Mouse (Mus musculus) right cerebral cortex, postnatal 25 days (tissue): Measurements from ENCODE around the gene Phf7.

Experiments
- DNase-seq: peaks from one replicate; pipeline ENCODE4 v3.0.0; 2022

Gene Phf7

DNA sequence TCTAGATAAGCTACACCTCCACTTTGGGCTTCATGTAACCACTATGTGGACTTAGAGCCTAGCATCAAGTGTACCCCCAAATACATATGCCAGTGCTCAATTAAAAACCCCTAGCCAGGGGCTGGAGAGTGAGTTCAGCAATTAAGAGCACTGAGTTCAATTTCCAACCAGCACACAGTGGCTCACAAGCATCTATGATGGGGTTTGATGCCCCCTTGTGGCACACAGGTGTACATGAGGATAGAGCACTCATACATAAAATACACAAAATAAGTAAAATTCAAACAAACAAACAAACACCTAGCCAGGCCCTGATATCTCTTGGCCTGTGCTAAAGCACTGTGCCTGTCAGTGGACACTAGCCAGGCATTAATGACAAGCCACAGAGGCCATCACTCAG, 55.1 kb downstream of the Phf7 start:
- DNase-seq: no peak

DNA sequence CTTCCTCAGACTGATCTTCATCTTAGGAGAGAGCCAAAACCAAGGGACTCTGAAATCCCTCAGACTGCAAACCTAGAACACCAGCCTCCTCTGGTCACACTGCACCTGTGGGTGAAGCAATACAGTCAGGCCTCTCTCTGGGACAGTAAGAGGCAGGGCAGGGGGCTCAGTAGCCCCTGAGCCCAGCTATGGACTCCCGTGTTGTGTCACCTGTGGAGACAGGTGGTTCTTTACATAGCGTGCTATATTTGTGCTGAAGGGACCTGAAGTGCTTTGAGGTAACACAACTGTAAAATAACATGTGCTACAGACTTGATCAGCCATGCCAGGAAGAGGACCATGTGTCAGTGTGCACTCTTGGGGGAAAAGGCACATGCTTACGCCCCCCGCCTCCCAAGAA, 55.6 kb downstream of the Phf7 start:
- no peak for DNase-seq

DNA sequence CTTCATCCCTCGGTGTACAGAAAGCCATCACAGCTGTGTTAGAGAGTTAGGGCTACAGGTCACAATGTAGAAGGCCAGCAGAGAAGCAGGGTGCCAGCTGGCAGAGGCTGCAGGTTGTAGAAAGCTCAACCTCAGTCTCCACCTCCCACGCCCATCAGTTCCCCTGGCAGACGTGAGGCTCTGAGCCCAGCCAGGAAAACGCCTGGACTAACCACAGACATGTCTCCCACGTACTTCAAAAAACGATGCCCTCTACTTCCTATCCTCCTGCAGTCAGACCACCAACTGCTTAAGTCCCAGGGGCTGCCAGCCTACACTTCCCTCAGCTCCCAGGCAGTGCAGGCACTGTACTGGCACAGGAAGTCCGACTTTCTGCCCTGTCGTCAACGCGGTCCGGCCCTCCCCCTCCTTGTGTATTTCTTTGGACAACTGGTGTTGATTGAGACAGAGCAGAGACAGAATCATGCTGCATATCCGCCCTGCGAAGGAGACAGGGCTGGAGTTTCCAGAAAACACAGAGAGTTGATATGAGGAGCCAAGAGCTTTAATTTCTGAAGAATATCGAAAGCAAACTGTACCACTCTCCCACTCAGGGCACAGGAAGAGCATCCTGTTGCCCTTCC, 56.1 kb downstream of the Phf7 start:
- no peak for DNase-seq

DNA sequence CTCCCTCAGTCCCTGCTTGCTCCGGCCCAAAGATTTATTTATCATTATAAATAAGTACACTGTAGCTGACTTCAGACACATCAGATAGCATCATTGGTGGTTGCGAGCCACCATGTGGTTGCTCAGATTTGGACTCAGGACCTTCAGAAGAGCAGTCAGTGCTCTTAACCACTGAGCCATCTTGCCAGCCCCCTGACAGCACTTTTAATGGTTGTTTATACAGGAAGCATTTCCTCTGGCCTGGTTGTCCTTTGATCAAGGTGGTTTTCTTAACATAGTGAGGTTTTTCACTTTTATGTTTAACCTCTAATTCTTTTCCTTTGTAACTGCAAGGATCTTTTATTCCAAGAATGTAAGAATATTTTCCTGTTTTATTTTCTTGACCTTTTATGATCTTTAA, 56.7 kb downstream of the Phf7 start:
- no peak for DNase-seq

DNA sequence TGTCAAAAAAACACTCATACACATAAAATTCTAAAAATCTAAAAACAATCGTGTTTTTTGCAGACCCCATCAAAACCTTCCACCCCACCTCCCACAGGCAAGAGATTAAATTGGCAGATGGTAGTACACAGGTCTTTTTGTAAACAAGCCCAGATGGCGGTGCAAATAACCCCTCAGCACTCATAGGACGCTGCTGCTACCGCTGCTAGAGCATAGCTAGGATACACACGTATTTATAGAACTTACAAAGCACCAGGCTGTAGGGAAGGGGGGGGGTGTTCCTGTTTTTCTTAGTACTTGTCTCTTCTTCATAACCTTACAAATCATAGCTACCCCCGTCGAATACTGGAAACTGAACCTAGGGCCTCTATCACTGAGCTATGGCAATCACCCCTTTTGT, 57.3 kb downstream of the Phf7 start:
- no peak for DNase-seq

DNA sequence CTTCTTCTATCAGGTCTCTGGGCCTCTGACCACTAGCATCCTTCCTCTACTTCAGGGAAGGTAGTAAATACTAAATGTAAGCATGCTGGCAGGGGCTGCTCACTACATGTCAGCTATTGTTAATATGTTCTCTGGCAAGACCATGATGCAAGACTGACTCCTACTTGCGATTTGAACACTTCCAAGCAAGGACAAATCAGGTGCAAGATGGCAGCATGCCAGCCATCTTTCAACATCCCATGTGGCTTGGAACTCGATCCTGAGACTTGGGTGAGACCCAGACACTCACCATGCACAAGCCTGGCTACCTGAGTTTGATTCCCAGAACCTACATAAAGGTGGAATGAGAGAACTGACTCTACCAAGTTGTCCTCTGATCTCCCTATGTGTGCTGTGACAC, 59.2 kb downstream of the Phf7 start:
- DNase-seq: no peak

DNA sequence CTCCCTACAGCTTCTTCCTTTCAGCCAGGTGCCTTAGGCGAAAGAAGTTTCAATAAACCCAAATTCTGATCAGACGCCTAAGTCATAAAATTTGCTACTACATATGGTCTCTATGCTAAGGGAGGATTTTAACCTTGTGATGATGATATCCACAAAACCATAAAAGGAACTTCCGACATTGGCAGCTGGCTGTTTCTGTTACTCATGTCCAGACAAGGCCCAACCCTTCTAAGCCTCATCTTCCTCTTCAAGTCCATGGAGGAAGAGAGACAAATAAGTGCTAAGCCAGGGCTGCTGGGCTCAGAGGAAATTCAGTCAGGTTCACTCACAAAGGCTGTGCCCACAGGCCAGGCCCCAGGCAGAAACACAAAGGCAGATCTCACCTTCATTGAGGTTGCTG, 61.8 kb downstream of the Phf7 start:
- DNase-seq: no peak

DNA sequence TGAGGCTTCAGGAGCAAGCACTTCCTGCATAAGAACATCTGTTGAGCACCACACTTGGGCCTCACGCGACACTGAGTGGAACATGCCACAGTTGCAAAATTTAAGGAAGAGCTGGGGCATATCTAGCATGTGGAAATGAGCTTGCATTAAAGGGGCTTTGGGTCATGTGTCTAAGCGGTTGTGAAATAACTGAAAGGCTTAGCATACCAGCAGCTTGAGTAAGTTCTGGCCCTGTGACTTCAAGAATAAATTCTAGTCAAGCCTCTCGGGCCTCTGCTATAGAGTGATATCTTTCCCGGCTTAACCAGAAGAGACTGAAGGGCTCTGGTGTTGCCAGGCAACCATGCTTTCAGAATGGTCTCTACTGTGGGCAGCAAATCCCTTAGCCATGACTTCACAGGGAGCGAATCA, 62.3 kb downstream of the Phf7 start:
- no peak for DNase-seq
